Mouse (Mus musculus): Measurements from ENCODE around the gene CK137956.

GRCm38 (mm10) chr4:128004797-128005452 is 34.2 kb upstream of the CK137956 start:
- TF ChIP-seq POLR2A (IDR thresholded peaks at IDR 0.05; ENCODE audit: borderline replicate concordance, insufficient read depth, low read length): no peak
- no peak for TF ChIP-seq CTCF (IDR thresholded peaks at IDR 0.05; ENCODE audit: borderline replicate concordance, insufficient read depth, low read depth, low read length)
